ENCODE assay signal across 8 mouse cellular contexts in the genomic region with DNA sequence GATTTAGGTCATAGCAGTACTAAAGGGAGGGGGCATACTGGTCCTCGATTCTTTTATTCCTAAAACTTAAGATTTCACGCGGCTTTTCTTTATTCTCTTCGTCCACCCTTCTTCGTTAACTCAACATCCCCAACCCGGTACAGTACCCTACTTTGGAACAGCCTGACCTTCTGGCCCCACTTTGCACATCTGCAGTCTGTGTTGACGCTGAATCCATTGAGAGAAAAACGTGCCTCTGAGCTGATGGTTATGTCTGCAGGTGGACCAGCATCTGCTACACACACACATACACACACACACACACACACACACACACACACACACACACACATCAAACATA. TPM values are rescaled to one million over a fixed set of nuclear protein-coding genes. Genes with fewer than 3 reads are reported as not detected.
DNase-seq lines count a peak whose midpoint lies in the region; ATAC-seq and TF ChIP-seq lines count a peak whose summit lies in the region.

No protein-coding gene starts in this region.

- no peaks in the 10 kb centered on the region for H3K4me1 ChIP-seq in embryonic facial prominence, embryonic 15.5 days
- peaks cover 7% of the 10 kb centered on the region; the same call in 1 of the 2 replicates for H3K4me1 ChIP-seq in intestine, embryonic 14.5 days (replicated peaks; ENCODE audit: control insufficient read depth, insufficient read depth, low read length)
- H3K4me1 ChIP-seq in midbrain, postnatal 0 days (ENCODE audit: insufficient read depth, low read length) = no peaks in the 10 kb centered on the region

- H3K4me3 ChIP-seq in embryonic facial prominence, embryonic 15.5 days (replicated peaks) = peak overlapping the region; percentile 79
- H3K4me3 ChIP-seq in intestine, embryonic 14.5 days (ENCODE audit: low read depth, low read length) = peak overlapping the region; percentile 77
- peak overlapping the region; percentile 88 for H3K4me3 ChIP-seq in midbrain, postnatal 0 days (ENCODE audit: low read depth, low read length)

- H3K27me3 ChIP-seq in embryonic facial prominence, embryonic 15.5 days = no peaks in the 10 kb centered on the region
- H3K27me3 ChIP-seq in intestine, embryonic 14.5 days (replicated peaks; ENCODE audit: control insufficient read depth, insufficient read depth, low read length) = no peaks in the 10 kb centered on the region
- H3K27me3 ChIP-seq in midbrain, postnatal 0 days (ENCODE audit: insufficient read depth, low read length) = no peaks in the 10 kb centered on the region

- peak overlapping the region; percentile 91 for H3K4me2 ChIP-seq in embryonic facial prominence, embryonic 15.5 days (replicated peaks)
- H3K4me2 ChIP-seq in intestine, embryonic 14.5 days (ENCODE audit: low read length) = peak overlapping the region; percentile 68
- H3K4me2 ChIP-seq in midbrain, postnatal 0 days (ENCODE audit: low read depth, low read length, poor library complexity, severe bottlenecking) = peak overlapping the region; percentile 80

- no peaks in the 10 kb centered on the region for H3K9me3 ChIP-seq in embryonic facial prominence, embryonic 15.5 days (replicated peaks)
- no peaks in the 10 kb centered on the region for H3K9me3 ChIP-seq in intestine, embryonic 14.5 days (ENCODE audit: control insufficient read depth, low read length)
- no peaks in the 10 kb centered on the region for H3K9me3 ChIP-seq in midbrain, postnatal 0 days (ENCODE audit: low read length)

- H3K36me3 ChIP-seq in embryonic facial prominence, embryonic 15.5 days = no peaks in the 10 kb centered on the region
- no peaks in the 10 kb centered on the region for H3K36me3 ChIP-seq in intestine, embryonic 14.5 days (ENCODE audit: control insufficient read depth, insufficient read depth, low read length)
- no peaks in the 10 kb centered on the region for H3K36me3 ChIP-seq in midbrain, postnatal 0 days (ENCODE audit: insufficient read depth, low read length)

- WGBS in embryonic facial prominence, embryonic 15.5 days = 0% methylated on average over 8 of the region's 8 CpGs
- under 1% methylated on average over 8 of the region's 8 CpGs for WGBS in intestine, embryonic 14.5 days
- WGBS in midbrain, postnatal 0 days = 1% methylated on average over 8 of the region's 8 CpGs

- no peak for ATAC-seq in embryonic facial prominence, embryonic 15.5 days (ENCODE audit: insufficient number of reproducible peaks, low FRiP score, low TSS enrichment, low read depth)
- ATAC-seq in intestine, embryonic 14.5 days (replicated peaks; ENCODE audit: low FRiP score, low TSS enrichment, low read depth) = no peak
- no peak for ATAC-seq in midbrain, postnatal 0 days (ENCODE audit: low FRiP score)
- no peak for ATAC-seq in CD4-positive, CD25-positive, alpha-beta regulatory T cell, adult 4 months

- peak; percentile 4 to 15 for DNase-seq in left cerebral cortex, adult 18-20 months (ENCODE audit: low spot score in 2 of 2)
- no peak for DNase-seq in left cerebral cortex, adult 11 months (ENCODE audit: low spot score)
- no peak for DNase-seq in intestine, embryonic 14.5 days (ENCODE audit: low spot score)
- DNase-seq in midbrain, postnatal 0 days (ENCODE audit: low spot score) = peak; percentile 32
- no peak for DNase-seq in ovary, postnatal 14 days (ENCODE audit: low spot score)
- no peak for DNase-seq in frontal cortex, postnatal 36 days (ENCODE audit: low spot score in 2 of 2)

- peak overlapping the region; percentile 93 for H3K27ac ChIP-seq in embryonic facial prominence, embryonic 15.5 days (replicated peaks)
- H3K27ac ChIP-seq in intestine, embryonic 14.5 days (ENCODE audit: low read depth) = peak overlapping the region; percentile 92; the same call in 1 of the 2 replicates
- H3K27ac ChIP-seq in midbrain, postnatal 0 days (ENCODE audit: low read depth, low read length) = peak overlapping the region; percentile 90

- TF ChIP-seq CTCF in midbrain, postnatal 0 days (IDR thresholded peaks at IDR 0.05) = no peak

- peak overlapping the region; percentile 75 for H3K9ac ChIP-seq in embryonic facial prominence, embryonic 15.5 days
- H3K9ac ChIP-seq in intestine, embryonic 14.5 days (ENCODE audit: low read length) = peak overlapping the region; percentile 85
- peak overlapping the region; percentile 83 for H3K9ac ChIP-seq in midbrain, postnatal 0 days (replicated peaks; ENCODE audit: low read length, poor library complexity, severe bottlenecking)

RNA-seq across cellular contexts. Expression of gene Epha7, which starts 1.5 kb away (rescaled TPM):
- 10 to 100 TPM; 76.5 to 82.0 TPM for total RNA-seq in left cerebral cortex, adult 18-20 months (2021)
- polyA plus RNA-seq in embryonic facial prominence, embryonic 15.5 days (2015; fragmentation: Nextera tagmentation; extraction: Ambion mirVana) = 31.3 and 37.6 TPM in 2 replicates
- polyA plus RNA-seq in intestine, embryonic 14.5 days (2014; fragmentation: Nextera tagmentation; extraction: Ambion mirVana) = 25.8 and 33.7 TPM in 2 replicates
- total RNA-seq in midbrain, postnatal 0 days (2014; rRNA removed) = 40.0 and 48.0 TPM in 2 replicates
- 42.6 and 47.7 TPM in 2 replicates for polyA plus RNA-seq in midbrain, postnatal 0 days (2015; fragmentation: Nextera tagmentation; extraction: Ambion mirVana)
- polyA plus RNA-seq in CD4-positive, CD25-positive, alpha-beta regulatory T cell, adult 4 months (2017; shearing (Covaris generic)) = under 1 TPM in 1 of 2 experiments, not detected in 1; 0.16 TPM

Comparison
In these comparisons a context has a peak if more than half of its experiments do, and no peak if none do; other contexts are left out.
1. DNase-seq: peak in left cerebral cortex, adult 18-20 months (2 of 2) and midbrain, postnatal 0 days (single experiment); none in left cerebral cortex, adult 11 months (single experiment), intestine, embryonic 14.5 days (single experiment), ovary, postnatal 14 days (single experiment) and frontal cortex, postnatal 36 days (0 of 2).
2. RNA of gene Epha7, which starts 1.5 kb away (polyA plus RNA-seq): 42.6 to 47.7 TPM in midbrain, postnatal 0 days, 31.3 to 37.6 TPM in embryonic facial prominence, embryonic 15.5 days and 25.8 to 33.7 TPM in intestine, embryonic 14.5 days; 0.16 TPM in CD4-positive, CD25-positive, alpha-beta regulatory T cell, adult 4 months; every median in the first group is over 10 times any median in the second.
3. Peak in every context shown above with its lines, with median percentiles within 50 percentile points of each other: H3K27ac ChIP-seq, H3K4me2 ChIP-seq, H3K4me3 ChIP-seq and H3K9ac ChIP-seq.